Mouse (Mus musculus) liver, embryonic 13.5 days (tissue): Measurements from ENCODE around the gene Morc2b. TPM values are rescaled to one million over a fixed set of nuclear protein-coding genes. Genes with fewer than 3 reads are reported as not detected.

ENCODE experiments used
- polyA plus RNA-seq: library from polyadenylated mRNA; unstranded; fragments of >200 nt; fragmentation: Nextera tagmentation; extraction: Ambion mirVana; gene quantifications from 2 replicates; pipeline ENCODE4 v1.2.1, GENCODE M21; 2015

Morc2b gene
- polyA plus RNA-seq, 1 experiment from 2014 or later = not detected

Other genes with a start within 250 kb of the Morc2b start
- gene Zfp870, start 248.0 kb downstream of the Morc2b start, polyA plus RNA-seq = 1.9 and 2.0 TPM in 2 replicates
- not detected in 2 replicates for gene Cyp4f14, start 222.3 kb downstream of the Morc2b start, polyA plus RNA-seq
- 4.0 and 5.0 TPM in 2 replicates for gene Cyp4f13, start 192.3 kb downstream of the Morc2b start, polyA plus RNA-seq
- gene Zfp472, start 173.9 kb downstream of the Morc2b start, polyA plus RNA-seq = 6.4 and 6.5 TPM in 2 replicates
- gene Zfp952, start 146.6 kb downstream of the Morc2b start, polyA plus RNA-seq = 3.5 and 4.0 TPM in 2 replicates
- 2.7 and 3.3 TPM in 2 replicates for gene Zfp763, start 106.3 kb downstream of the Morc2b start, polyA plus RNA-seq
- gene 4921501E09Rik, start 71.6 kb downstream of the Morc2b start, polyA plus RNA-seq = not detected in 2 replicates
- 1.5 TPM in 2 replicates for gene Zfp563, start 50.4 kb downstream of the Morc2b start, polyA plus RNA-seq
- not detected in 2 replicates for gene Olfr55, start 28.8 kb upstream of the Morc2b start, polyA plus RNA-seq
- gene Olfr239, start 51.6 kb upstream of the Morc2b start, polyA plus RNA-seq = not detected in 2 replicates
- not detected in 2 replicates for gene Olfr1564, start 82.0 kb upstream of the Morc2b start, polyA plus RNA-seq
- 5.1 and 5.6 TPM in 2 replicates for gene Zfp955a, start 115.5 kb upstream of the Morc2b start, polyA plus RNA-seq
- gene Olfr63, start 125.0 kb upstream of the Morc2b start, polyA plus RNA-seq = 0.01 TPM in 2 replicates
- gene Zfp955b, start 149.9 kb upstream of the Morc2b start, polyA plus RNA-seq = 2.7 and 3.3 TPM in 2 replicates
- 3.2 and 3.4 TPM in 2 replicates for gene Zfp81, start 219.2 kb upstream of the Morc2b start, polyA plus RNA-seq